Mouse (Mus musculus): ENCODE results near the gene Gm45716. TPM values are rescaled to one million over a fixed set of nuclear protein-coding genes. Genes with fewer than 3 reads are reported as not detected.

Gm45716 gene
- polyA plus RNA-seq, 1 experiment from 2014 or later = 6.8 TPM

Other genes with a start within 250 kb of the Gm45716 start
- gene Pctp, start 184.8 kb upstream of the Gm45716 start, polyA plus RNA-seq (2015; fragmentation: Nextera tagmentation; extraction: Ambion mirVana) = 9.5 and 10.9 TPM in 2 replicates
- 20.7 and 22.7 TPM in 2 replicates for gene Tmem100, start 157.3 kb upstream of the Gm45716 start, polyA plus RNA-seq (2015; fragmentation: Nextera tagmentation; extraction: Ambion mirVana)
- gene Mmd, start 61.8 kb downstream of the Gm45716 start, polyA plus RNA-seq (2015; fragmentation: Nextera tagmentation; extraction: Ambion mirVana) = 40.5 and 46.2 TPM in 2 replicates
- gene Hlf, start 203.2 kb downstream of the Gm45716 start, polyA plus RNA-seq (2015; fragmentation: Nextera tagmentation; extraction: Ambion mirVana) = 5.0 and 5.4 TPM in 2 replicates